Mouse (Mus musculus) neural tube, embryonic 12.5 days (tissue): ENCODE measurements around the gene Cenpx. TPM values are rescaled to one million over a fixed set of nuclear protein-coding genes. Genes with fewer than 3 reads are reported as not detected.

Experiments
- ATAC-seq: fragments of 200-750 bp; cut with Nextera tagmentation; 2 replicates; pipeline ENCODE4 v1.8.0; 2017; ENCODE audit warnings: low read depth, mild to moderate bottlenecking, moderate TSS enrichment, moderate library complexity; ENCODE audit not compliant: low FRiP score
- H3K27ac ChIP-seq: fragments of 300-500 bp; sonication (generic); 2 replicates; pipeline ENCODE4 v1.5.1; 2016
- H3K27me3 ChIP-seq: fragments of 300-500 bp; sonication (generic); replicated peaks from 2 replicates; pipeline ENCODE4 v1.6.1; 2016; ENCODE audit warnings: mild to moderate bottlenecking
- H3K36me3 ChIP-seq: fragments of 300-500 bp; sonication (generic); 2 replicates; pipeline ENCODE4 v1.6.1; 2016; ENCODE audit warnings: mild to moderate bottlenecking
- H3K4me1 ChIP-seq: fragments of 300-500 bp; sonication (generic); 2 replicates; pipeline ENCODE4 v1.6.1; 2016
- H3K4me2 ChIP-seq: fragments of 300-500 bp; sonication (generic); replicated peaks from 2 replicates; pipeline ENCODE4 v1.6.1; 2016; ENCODE audit warnings: mild to moderate bottlenecking
- H3K4me3 ChIP-seq: fragments of 300-500 bp; sonication (generic); 2 replicates; pipeline ENCODE4 v1.5.1; 2016
- H3K9ac ChIP-seq: fragments of 300-500 bp; sonication (generic); 2 replicates; pipeline ENCODE4 v1.6.1; 2016; ENCODE audit warnings: mild to moderate bottlenecking
- H3K9me3 ChIP-seq: fragments of 300-500 bp; sonication (generic); 2 replicates; pipeline ENCODE4 v1.6.1; 2016; ENCODE audit warnings: mild to moderate bottlenecking
- WGBS: fragments of 180-500 bp; shearing (Covaris S2); methylation state at CpG from one replicate; pipeline ENCODE4 v1.1.7; 2016; 5-methylcytosine and 5-hydroxymethylcytosine counted together
- polyA plus RNA-seq: library from polyadenylated mRNA; unstranded; fragments of >200 nt; fragmentation: Nextera tagmentation; extraction: Ambion mirVana; gene quantifications from 2 replicates; pipeline ENCODE4 v1.2.1, GENCODE M21; 2016

Gene Cenpx
- polyA plus RNA-seq, 1 experiment from 2014 or later = 108 TPM

- Histone ChIP-seq H3K27me3 (no peaks in the 10 kb centered on the region), H3K9me3 (no peaks in the 10 kb centered on the region), H3K4me1 (peaks cover 51% of the 10 kb centered on the region), H3K27ac (no peak overlapping the region), H3K36me3 (peaks cover 30% of the 10 kb centered on the region), H3K4me3 (no peak overlapping the region), H3K4me2 (peak overlapping the region; percentile 35; the same call in 1 of the 2 replicates), H3K9ac (no peak overlapping the region)
- WGBS = 27% methylated on average over 5 of the region's 5 CpGs
- no peak for ATAC-seq
These were observed 5.6 kb downstream of the Cenpx start for GRCm38 (mm10) chr11:120707969-120708368.

- H3K27ac ChIP-seq = no peak overlapping the region
- ATAC-seq = no peak
- H3K27me3 ChIP-seq = no peaks in the 10 kb centered on the region
- WGBS = 5% methylated on average over 11 of the region's 12 CpGs
- H3K36me3 ChIP-seq = peaks cover 34% of the 10 kb centered on the region
- H3K4me2 ChIP-seq = peak overlapping the region; percentile 35
- H3K9me3 ChIP-seq = no peaks in the 10 kb centered on the region
- H3K4me3 ChIP-seq = no peak overlapping the region
- peak overlapping the region; percentile 26; the same call in 1 of the 2 replicates for H3K9ac ChIP-seq
- H3K4me1 ChIP-seq = peaks cover 44% of the 10 kb centered on the region
These were observed 6.3 kb downstream of the Cenpx start for GRCm38 (mm10) chr11:120707225-120707624.

- Histone ChIP-seq H3K4me2 (no peak overlapping the region), H3K27ac (no peak overlapping the region), H3K9ac (no peak overlapping the region), H3K4me1 (peaks cover 37% of the 10 kb centered on the region), H3K9me3 (no peaks in the 10 kb centered on the region), H3K36me3 (peaks cover 39% of the 10 kb centered on the region), H3K4me3 (no peak overlapping the region), H3K27me3 (no peaks in the 10 kb centered on the region)
- no peak for ATAC-seq
- WGBS = 61% methylated on average over 5 of the region's 5 CpGs
These were observed 7.4 kb downstream of the Cenpx start for GRCm38 (mm10) chr11:120706120-120706519.

- WGBS = 18% methylated on average over 8 of the region's 8 CpGs
- no peak for ATAC-seq
- Histone ChIP-seq H3K27me3 (no peaks in the 10 kb centered on the region), H3K4me1 (peaks cover 34% of the 10 kb centered on the region), H3K9me3 (no peaks in the 10 kb centered on the region), H3K27ac (no peak overlapping the region), H3K4me3 (no peak overlapping the region), H3K9ac (peak overlapping the region; percentile 45; the same call in 1 of the 2 replicates), H3K4me2 (peak overlapping the region; percentile 4; the same call in 1 of the 2 replicates), H3K36me3 (peaks cover 46% of the 10 kb centered on the region)
These were observed 8.8 kb downstream of the Cenpx start for GRCm38 (mm10) chr11:120704486-120705325.

DNA sequence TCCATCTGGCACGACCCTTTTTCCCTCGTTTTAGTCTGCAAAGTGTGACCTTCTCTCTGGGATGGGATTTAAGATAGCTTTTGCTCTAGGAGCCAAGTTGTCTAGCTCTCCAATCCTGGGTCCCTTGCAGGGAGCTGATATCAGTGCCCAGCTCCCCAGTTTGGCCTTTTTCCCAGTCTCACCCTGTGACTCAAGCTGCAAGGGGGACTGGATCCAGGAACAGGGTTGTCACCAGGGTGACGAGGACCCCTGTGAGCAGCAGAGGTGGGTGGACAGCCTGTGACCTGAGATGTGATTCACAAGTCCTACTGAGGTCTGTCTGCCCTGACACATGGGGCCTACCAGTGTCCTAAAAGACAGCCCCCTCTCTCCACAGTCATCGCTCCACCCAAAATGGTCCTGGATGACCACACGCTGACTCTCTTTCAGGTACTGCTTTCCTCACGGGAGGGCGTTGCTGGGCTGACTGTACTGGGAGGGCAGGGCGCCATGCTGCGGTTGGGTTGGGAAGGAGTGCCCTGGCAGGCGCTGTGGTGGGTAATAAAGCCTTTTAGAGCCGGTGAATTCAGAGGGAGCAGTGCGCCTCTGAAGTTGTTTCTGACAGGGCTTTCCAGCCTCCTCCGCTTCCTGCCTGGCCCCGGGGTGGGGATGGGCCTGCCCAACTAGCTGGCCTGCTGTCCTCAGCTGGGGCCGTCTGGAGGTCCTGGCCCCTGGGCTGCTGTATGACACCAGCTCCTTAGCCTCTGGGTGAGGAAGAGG, 9.7 kb downstream of the Cenpx start:
- Histone ChIP-seq H3K4me3 (no peak overlapping the region), H3K4me2 (no peak overlapping the region; the same call in 1 of the 2 replicates), H3K27me3 (no peaks in the 10 kb centered on the region), H3K36me3 (peaks cover 43% of the 10 kb centered on the region), H3K4me1 (peaks cover 34% of the 10 kb centered on the region), H3K9me3 (no peaks in the 10 kb centered on the region), H3K9ac (0 out of 2 replicates have a peak overlapping the region, but pooled peaks have one; percentile 13), H3K27ac (no peak overlapping the region)
- ATAC-seq = no peak
- 22% methylated on average over 15 of the region's 15 CpGs for WGBS

GRCm38 (mm10) chr11:120697741-120698140, 15.8 kb downstream of the Cenpx start:
- no peaks in the 10 kb centered on the region for H3K27me3 ChIP-seq
- H3K4me2 ChIP-seq = no peak overlapping the region
- H3K9me3 ChIP-seq = no peaks in the 10 kb centered on the region
- no peak overlapping the region for H3K27ac ChIP-seq
- H3K9ac ChIP-seq = no peak overlapping the region
- H3K36me3 ChIP-seq = peaks cover 55% of the 10 kb centered on the region
- H3K4me3 ChIP-seq = no peak overlapping the region
- WGBS = 62% methylated on average over 10 of the region's 10 CpGs
- H3K4me1 ChIP-seq = peaks cover 20% of the 10 kb centered on the region
- ATAC-seq = no peak

GRCm38 (mm10) chr11:120696568-120696967, 17.0 kb downstream of the Cenpx start:
- Histone ChIP-seq H3K9me3 (no peaks in the 10 kb centered on the region), H3K36me3 (peaks cover 53% of the 10 kb centered on the region), H3K4me2 (no peak overlapping the region), H3K4me3 (no peak overlapping the region), H3K9ac (no peak overlapping the region), H3K4me1 (peaks cover 20% of the 10 kb centered on the region), H3K27me3 (no peaks in the 10 kb centered on the region), H3K27ac (no peak overlapping the region)
- WGBS = 88% methylated on average over 6 of the region's 6 CpGs
- no peak for ATAC-seq

DNA sequence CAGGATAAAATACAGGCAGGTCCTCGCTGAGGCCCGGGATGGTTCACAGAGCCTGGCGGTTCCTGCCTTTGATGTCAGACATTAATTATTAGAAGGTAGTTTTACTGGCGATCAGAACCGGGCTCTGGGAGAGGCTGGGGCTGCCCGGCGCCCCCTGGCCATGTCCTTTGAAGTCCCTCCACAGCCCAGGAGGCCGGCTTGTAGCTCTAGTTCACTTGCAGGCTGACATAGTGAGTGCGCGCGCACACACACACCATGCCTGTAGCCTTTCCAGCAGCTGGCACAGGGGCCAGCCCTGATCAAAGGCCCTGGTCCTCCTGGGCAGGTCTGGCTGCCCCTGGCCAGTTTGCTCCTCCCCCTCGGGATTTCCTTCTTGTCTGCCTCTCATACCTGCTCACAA, 17.9 kb downstream of the Cenpx start:
- Histone ChIP-seq H3K4me1 (peaks cover 20% of the 10 kb centered on the region), H3K27me3 (no peaks in the 10 kb centered on the region), H3K36me3 (peaks cover 46% of the 10 kb centered on the region), H3K4me3 (no peak overlapping the region), H3K27ac (no peak overlapping the region), H3K9me3 (no peaks in the 10 kb centered on the region), H3K9ac (peak overlapping the region; percentile 29; the same call in 1 of the 2 replicates), H3K4me2 (peak overlapping the region; percentile 28; the same call in 1 of the 2 replicates)
- 9% methylated on average over 12 of the region's 12 CpGs for WGBS
- peak; percentile 79 for ATAC-seq

- Histone ChIP-seq H3K36me3 (peaks cover 47% of the 10 kb centered on the region), H3K4me3 (no peak overlapping the region)
- peak; percentile 83 for ATAC-seq
These were observed 18.4 kb downstream of the Cenpx start for GRCm38 (mm10) chr11:120695184-120695583.

GRCm38 (mm10) chr11:120693461-120693860, 20.1 kb downstream of the Cenpx start:
- peaks cover 48% of the 10 kb centered on the region for H3K36me3 ChIP-seq

More at GRCm38 (mm10) chr11:120695184-120695583, 18.4 kb downstream of the Cenpx start:
- WGBS = 3% methylated on average over 4 of the region's 4 CpGs
- Histone ChIP-seq H3K9ac (0 out of 2 replicates have a peak overlapping the region, but pooled peaks have one; percentile 1), H3K27me3 (no peaks in the 10 kb centered on the region), H3K27ac (peak overlapping the region; percentile 50; the same call in 1 of the 2 replicates), H3K4me1 (peaks cover 20% of the 10 kb centered on the region), H3K4me2 (peak overlapping the region; percentile 28; the same call in 1 of the 2 replicates), H3K9me3 (no peaks in the 10 kb centered on the region)

GRCm38 (mm10) chr11:120692471-120693011, 21.0 kb downstream of the Cenpx start:
- H3K27ac ChIP-seq = no peak overlapping the region
- WGBS = 92% methylated on average over 4 of the region's 4 CpGs
- no peak overlapping the region for H3K4me2 ChIP-seq
- H3K4me1 ChIP-seq = peaks cover 20% of the 10 kb centered on the region
- no peaks in the 10 kb centered on the region for H3K9me3 ChIP-seq
- no peak for ATAC-seq
- peaks cover 56% of the 10 kb centered on the region for H3K36me3 ChIP-seq
- no peak overlapping the region for H3K4me3 ChIP-seq
- no peaks in the 10 kb centered on the region for H3K27me3 ChIP-seq
- H3K9ac ChIP-seq = no peak overlapping the region

More at GRCm38 (mm10) chr11:120693461-120693860, 20.1 kb downstream of the Cenpx start:
- Histone ChIP-seq H3K9me3 (no peaks in the 10 kb centered on the region), H3K4me3 (no peak overlapping the region), H3K9ac (no peak overlapping the region; the same call in 1 of the 2 replicates), H3K27me3 (no peaks in the 10 kb centered on the region), H3K27ac (no peak overlapping the region), H3K4me2 (no peak overlapping the region), H3K4me1 (peaks cover 20% of the 10 kb centered on the region)
- no peak for ATAC-seq
- WGBS = 68% methylated on average over 3 of the region's 3 CpGs

- ATAC-seq = no peak
- Histone ChIP-seq H3K4me1 (0 out of 2 replicates have a peak, but pooled peaks cover 2% of the 10 kb centered on the region), H3K9ac (no peak overlapping the region), H3K9me3 (no peaks in the 10 kb centered on the region), H3K4me2 (no peak overlapping the region), H3K36me3 (peaks cover 69% of the 10 kb centered on the region), H3K27ac (no peak overlapping the region), H3K4me3 (no peak overlapping the region), H3K27me3 (no peaks in the 10 kb centered on the region)
- 82% methylated on average over 3 of the region's 3 CpGs for WGBS
These were observed 24.2 kb downstream of the Cenpx start for GRCm38 (mm10) chr11:120689365-120689764.
